Mouse (Mus musculus) MEL (cell line): Measurements from ENCODE around the gene Lpcat3. TPM values are rescaled to one million over a fixed set of nuclear protein-coding genes. Genes with fewer than 3 reads are reported as not detected.

Experiments used
- DNase-seq: peaks from one replicate; pipeline ENCODE4 v3.0.0; 2011; ENCODE audit warnings: low read depth, low spot score
- H3K27ac ChIP-seq: 2 replicates; pipeline ENCODE4 v1.5.1; 2012; ENCODE audit warnings: low read depth, mild to moderate bottlenecking, control low read depth, low read length, moderate library complexity; ENCODE audit not compliant: control insufficient read depth
- H3K27me3 ChIP-seq, 2 experiments: fragments of 150-350 bp in 1 of 2; sonication (generic) in 1 of 2; 2 replicates each; pipeline ENCODE4 v1.6.1; 2012; ENCODE audit warnings: low read length in 2 of 2, mild to moderate bottlenecking in 2 of 2, improper control_type of control experiment in 1 of 2, moderate library complexity in 1 of 2; ENCODE audit not compliant: insufficient read depth in 2 of 2, control insufficient read depth in 1 of 2
- H3K36me3 ChIP-seq, 2 experiments: 2 replicates each; pipeline ENCODE4 v1.6.1; 2012 to 2014; ENCODE audit warnings: low read length in 2 of 2, improper control_type of control experiment in 1 of 2, inconsistent platforms in 1 of 2, mild to moderate bottlenecking in 1 of 2; ENCODE audit not compliant: insufficient read depth in 2 of 2, control insufficient read depth in 1 of 2
- H3K4me1 ChIP-seq, 2 experiments: fragments of 150-350 bp in 1 of 2; sonication (generic) in 1 of 2; 2 replicates each; pipeline ENCODE4 v1.6.1; 2012; ENCODE audit warnings: low read length in 2 of 2, improper control_type of control experiment in 1 of 2, mild to moderate bottlenecking in 1 of 2; ENCODE audit not compliant: insufficient read depth in 2 of 2, control insufficient read depth in 1 of 2
- H3K4me3 ChIP-seq, 2 experiments: fragments of 150-350 bp in 1 of 2; sonication (generic) in 1 of 2; 2 replicates each; pipeline ENCODE4 v1.5.1; 2012; ENCODE audit warnings: low read depth in 2 of 2, low read length in 2 of 2, mild to moderate bottlenecking in 2 of 2, moderate library complexity in 2 of 2, control low read depth in 1 of 2, improper control_type of control experiment in 1 of 2; ENCODE audit not compliant: control insufficient read depth in 1 of 2, insufficient read depth in 1 of 2
- H3K79me2 ChIP-seq: 2 replicates; pipeline ENCODE4 v1.6.1; 2012; ENCODE audit warnings: mild to moderate bottlenecking, low read length, moderate library complexity; ENCODE audit not compliant: control insufficient read depth, poor library complexity, insufficient read depth
- H3K9ac ChIP-seq: 2 replicates; pipeline ENCODE4 v1.6.1; 2012; ENCODE audit warnings: low read depth, mild to moderate bottlenecking, control low read depth, low read length, moderate library complexity; ENCODE audit not compliant: control insufficient read depth, poor library complexity, severe bottlenecking
- H3K9me3 ChIP-seq: fragments of 150-350 bp; sonication (generic); replicated peaks from 2 replicates; pipeline ENCODE4 v1.6.1; 2012; ENCODE audit warnings: mild to moderate bottlenecking, low read length, improper control_type of control experiment, moderate library complexity; ENCODE audit not compliant: insufficient read depth
- CHD1 ChIP-seq: IDR thresholded peaks from 2 replicates; pipeline ENCODE4 v1.6.1; 2012; ENCODE audit warnings: low read depth, mild to moderate bottlenecking, inconsistent platforms, low read length, improper control_type of control experiment
- EP300 ChIP-seq, 2 experiments: IDR thresholded peaks; 2 replicates each; pipeline ENCODE4 v1.6.1; 2011; ENCODE audit warnings: improper control_type of control experiment in 2 of 2, low read length in 2 of 2, low read depth in 1 of 2, mild to moderate bottlenecking in 1 of 2
- GABPA ChIP-seq: IDR thresholded peaks from 2 replicates; pipeline ENCODE4 v1.6.1; 2012; ENCODE audit warnings: low read depth, mild to moderate bottlenecking, inconsistent platforms, low read length, improper control_type of control experiment, moderate library complexity
- HCFC1 ChIP-seq: IDR thresholded peaks from 2 replicates; pipeline ENCODE4 v1.6.1; 2012; ENCODE audit warnings: low read depth, mild to moderate bottlenecking, inconsistent platforms, low read length, improper control_type of control experiment, moderate library complexity
- MAFK ChIP-seq: IDR thresholded peaks from 2 replicates; pipeline ENCODE4 v1.6.1; 2011; ENCODE audit warnings: low read depth, mild to moderate bottlenecking, low read length, improper control_type of control experiment, borderline replicate concordance
- MAX ChIP-seq: IDR thresholded peaks from 2 replicates; pipeline ENCODE4 v1.6.1; 2011; ENCODE audit warnings: low read length, improper control_type of control experiment
- MAZ ChIP-seq: IDR thresholded peaks from 2 replicates; pipeline ENCODE4 v1.6.1; 2012; ENCODE audit warnings: low read depth, mild to moderate bottlenecking, inconsistent platforms, low read length, improper control_type of control experiment
- MEF2A ChIP-seq: IDR thresholded peaks from 2 replicates; pipeline ENCODE4 v1.6.1; 2014; ENCODE audit warnings: low read depth, mild to moderate bottlenecking, inconsistent platforms, low read length, improper control_type of control experiment; ENCODE audit not compliant: poor library complexity, insufficient replicate concordance, severe bottlenecking; ENCODE audit errors: extremely low read depth
- MXI1 ChIP-seq: IDR thresholded peaks from 2 replicates; pipeline ENCODE4 v1.6.1; 2011; ENCODE audit warnings: mild to moderate bottlenecking, low read depth, low read length, improper control_type of control experiment
- MYB ChIP-seq: IDR thresholded peaks from 2 replicates; pipeline ENCODE4 v1.6.1; 2011; ENCODE audit warnings: mild to moderate bottlenecking, low read depth, low read length, improper control_type of control experiment
- MYC ChIP-seq: IDR thresholded peaks from 2 replicates; pipeline ENCODE4 v1.6.1; 2011; ENCODE audit warnings: low read depth, mild to moderate bottlenecking, low read length, improper control_type of control experiment, moderate library complexity
- POLR2A ChIP-seq, 2 experiments: IDR thresholded peaks; 2 replicates each; pipeline ENCODE4 v1.6.1; 2011 to 2012; ENCODE audit warnings: low read length in 2 of 2, mild to moderate bottlenecking in 2 of 2, control low read depth in 1 of 2, improper control_type of control experiment in 1 of 2, low read depth in 1 of 2, moderate library complexity in 1 of 2; ENCODE audit not compliant: control insufficient read depth in 1 of 2, insufficient read depth in 1 of 2, poor library complexity in 1 of 2
- POLR2AphosphoS2 ChIP-seq: IDR thresholded peaks from 2 replicates; pipeline ENCODE4 v1.6.1; 2011; ENCODE audit warnings: low read length, improper control_type of control experiment
- POLR2AphosphoS5 ChIP-seq: IDR thresholded peaks from 2 replicates; pipeline ENCODE4 v1.6.1; 2012; ENCODE audit warnings: low read depth, borderline replicate concordance, mild to moderate bottlenecking, inconsistent platforms, low read length, moderate library complexity, mixed read lengths
- RAD21 ChIP-seq: IDR thresholded peaks from 2 replicates; pipeline ENCODE4 v1.6.1; 2011; ENCODE audit warnings: mild to moderate bottlenecking, low read depth, low read length, improper control_type of control experiment
- RCOR1 ChIP-seq: IDR thresholded peaks from 2 replicates; pipeline ENCODE4 v1.6.1; 2012; ENCODE audit warnings: low read depth, mild to moderate bottlenecking, inconsistent platforms, low read length, improper control_type of control experiment
- SIN3A ChIP-seq: IDR thresholded peaks from 2 replicates; pipeline ENCODE4 v1.6.1; 2012; ENCODE audit warnings: low read length, improper control_type of control experiment, inconsistent platforms
- TBP ChIP-seq: IDR thresholded peaks from 2 replicates; pipeline ENCODE4 v1.8.0; 2011; ENCODE audit warnings: low read depth, low read length, improper control_type of control experiment
- USF2 ChIP-seq, 2 experiments: IDR thresholded peaks; 2 replicates each; pipeline ENCODE4 v1.6.1; 2011 to 2012; ENCODE audit warnings: improper control_type of control experiment in 2 of 2, low read length in 2 of 2, borderline replicate concordance in 1 of 2, inconsistent platforms in 1 of 2, low read depth in 1 of 2, mild to moderate bottlenecking in 1 of 2; ENCODE audit not compliant: insufficient read depth in 1 of 2
- ZKSCAN1 ChIP-seq: IDR thresholded peaks from 2 replicates; pipeline ENCODE4 v1.6.1; 2012; ENCODE audit warnings: low read depth, mild to moderate bottlenecking, inconsistent platforms, low read length, improper control_type of control experiment, moderate library complexity
- ZNF384 ChIP-seq: IDR thresholded peaks from 2 replicates; pipeline ENCODE4 v1.6.1; 2012; ENCODE audit warnings: low read depth, mild to moderate bottlenecking, inconsistent platforms, low read length, improper control_type of control experiment
- polyA plus RNA-seq, 2 experiments: library from polyadenylated mRNA; stranded (reverse) in 1 of 2; unstranded in 1 of 2; fragments of >175 nt in 1 of 2; fragments of >200 nt in 1 of 2; gene quantifications; 2 replicates each; pipeline versions ENCODE4 v1.2.1 to v1.2.4; 2012; ENCODE audit warnings: low replicate concordance in 2 of 2, low read depth in 1 of 2; ENCODE audit not compliant: insufficient read length in 2 of 2, insufficient read depth in 1 of 2, missing spikeins in 1 of 2
- total RNA-seq: library from RNA; depleted of rRNA; stranded (reverse); fragments of 300-350 nt; gene quantifications from 2 replicates; pipeline ENCODE4 v1.2.3, GENCODE M21; 2012

Lpcat3 gene
- total and polyA plus RNA-seq, 3 experiments: 135 to 337 TPM; not detected in 1

DNA sequence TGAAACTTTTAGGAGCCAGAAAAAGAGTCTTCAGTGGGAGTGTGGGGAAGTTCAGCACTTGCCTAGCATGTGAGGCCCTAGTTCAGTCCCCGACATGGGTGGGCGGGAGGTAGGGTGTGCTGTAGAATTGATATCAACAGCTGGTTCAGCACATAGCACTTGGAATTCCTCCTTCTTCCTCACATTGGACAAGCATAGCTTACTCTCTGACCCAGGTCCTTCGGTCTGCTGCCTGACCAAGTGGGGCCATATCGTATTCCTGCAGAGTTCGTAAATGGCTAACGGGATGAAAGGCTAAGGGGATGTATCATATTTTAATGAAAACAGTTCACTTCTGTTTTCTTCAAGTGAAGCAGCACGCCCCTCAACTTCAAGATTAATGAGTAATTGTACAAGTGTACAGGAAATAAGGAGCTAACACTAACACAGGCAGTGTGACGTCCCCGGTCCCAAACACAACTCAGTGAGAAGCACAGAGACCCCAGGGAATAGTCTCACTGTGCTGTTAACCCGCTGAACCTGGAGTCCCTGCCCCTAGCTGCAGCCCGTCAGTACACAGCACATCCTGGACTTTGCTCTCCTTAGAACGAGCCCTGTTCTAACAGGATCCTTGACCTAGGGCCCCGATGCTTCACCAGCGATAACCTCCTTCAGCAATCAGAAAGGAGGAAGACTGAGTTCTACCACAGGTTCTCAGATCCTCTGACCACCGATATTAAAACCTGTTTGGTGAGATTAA lies 30.6 kb downstream of the Lpcat3 start:
- H3K36me3 ChIP-seq: peaks cover 4 to 16% of the 10 kb centered on the region in 2 experiments
- peaks cover 3 to 6% of the 10 kb centered on the region in 2 experiments for H3K4me1 ChIP-seq
- H3K9ac ChIP-seq: no peak overlapping the region
- H3K79me2 ChIP-seq: peaks cover 17% of the 10 kb centered on the region
- peak; percentile 16 for DNase-seq
- no peak overlapping the region for H3K4me3 ChIP-seq
- H3K27ac ChIP-seq: no peak overlapping the region
- H3K9me3 ChIP-seq: no peaks in the 10 kb centered on the region
- H3K27me3 ChIP-seq: no peaks in the 10 kb centered on the region
- no peak for TF ChIP-seq GABPA
- no peak for TF ChIP-seq EP300 (IDR thresholded peaks at IDR 0.05; ENCODE audit: low read depth in 1 of 2, low read length in 2 of 2)
- TF ChIP-seq CHD1: no peak
- no peak for TF ChIP-seq MXI1
- no peak for TF ChIP-seq RAD21
- TF ChIP-seq RCOR1: no peak

GRCm38 (mm10) chr6:124694166-124694955 lies 31.5 kb downstream of the Lpcat3 start:
- no peak for DNase-seq

DNA sequence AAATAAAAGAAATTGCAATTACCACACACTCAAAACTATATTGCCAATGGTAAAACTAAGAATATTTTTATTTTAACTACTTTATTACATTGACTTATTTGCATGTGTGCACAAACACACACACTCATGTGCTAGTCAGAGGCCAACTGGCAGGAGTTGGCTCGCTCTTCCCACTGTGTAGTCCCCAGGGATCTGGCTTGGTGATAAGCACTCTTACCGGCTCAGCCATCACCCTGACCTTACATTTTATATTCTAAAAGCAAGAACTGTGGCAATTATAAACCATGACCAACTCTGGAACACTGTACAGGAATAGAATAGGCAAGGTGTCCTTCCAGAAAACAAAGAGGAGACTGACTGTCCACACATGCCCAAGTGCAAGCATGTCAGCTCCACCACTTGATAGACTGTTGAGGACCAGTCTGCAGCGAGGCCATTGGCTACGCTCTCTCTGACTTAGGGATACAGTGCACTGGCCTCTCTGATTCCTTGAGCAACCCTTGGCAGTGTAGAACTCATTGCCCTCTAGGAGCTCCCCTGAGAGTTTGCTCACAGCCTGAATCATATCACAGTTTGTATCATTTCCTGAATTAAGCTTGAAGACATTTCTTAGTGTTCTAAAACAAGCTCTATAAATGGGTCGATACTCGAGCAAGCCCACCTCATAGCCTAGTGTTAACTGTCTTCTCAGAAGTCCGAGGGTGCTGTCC lies 33.8 kb downstream of the Lpcat3 start:
- Histone ChIP-seq H3K27ac (no peak overlapping the region), H3K9ac (no peak overlapping the region), H3K79me2 (no peaks in the 10 kb centered on the region; the same call in 1 of the 2 replicates), H3K4me3 (no peak overlapping the region), H3K9me3 (no peaks in the 10 kb centered on the region), H3K4me1 (peaks cover 0 to 2% of the 10 kb centered on the region in 2 experiments; a peak in 2 of 4 replicates), H3K27me3 (no peaks in the 10 kb centered on the region), H3K36me3 (peaks cover 2 to 9% of the 10 kb centered on the region in 2 experiments; a peak in 3 of 4 replicates)
- DNase-seq: no peak
- TF ChIP-seq ZKSCAN1: no peak
- no peak for TF ChIP-seq USF2 (IDR thresholded peaks at IDR 0.05; ENCODE audit: borderline replicate concordance in 1 of 2, insufficient read depth in 1 of 2, low read depth in 1 of 2, low read length in 2 of 2)
- TF ChIP-seq MEF2A: no peak
- TF ChIP-seq POLR2AphosphoS2: no peak
- TF ChIP-seq MYC: no peak
- TF ChIP-seq MAFK: no peak
- TF ChIP-seq MYB: no peak
- no peak for TF ChIP-seq RAD21
- TF ChIP-seq POLR2AphosphoS5: no peak
- TF ChIP-seq MAX: no peak
- no peak for TF ChIP-seq TBP
- no peak for TF ChIP-seq CHD1
- no peak for TF ChIP-seq HCFC1
- TF ChIP-seq MAZ: no peak

More at GRCm38 (mm10) chr6:124694166-124694955, 31.5 kb downstream of the Lpcat3 start:
- peaks cover 8% of the 10 kb centered on the region for H3K79me2 ChIP-seq
- no peak overlapping the region for H3K4me3 ChIP-seq
- no peak overlapping the region for H3K27ac ChIP-seq
- H3K27me3 ChIP-seq: no peaks in the 10 kb centered on the region
- H3K9ac ChIP-seq: no peak overlapping the region
- H3K4me1 ChIP-seq: peaks cover 0 to 2% of the 10 kb centered on the region in 2 experiments; a peak in 2 of 4 replicates
- TF ChIP-seq USF2 (IDR thresholded peaks at IDR 0.05; ENCODE audit: borderline replicate concordance in 1 of 2, insufficient read depth in 1 of 2, low read depth in 1 of 2, low read length in 2 of 2): no peak
- no peak for TF ChIP-seq RAD21
- TF ChIP-seq MYB: no peak
- no peak for TF ChIP-seq MAX
- no peak for TF ChIP-seq POLR2A (IDR thresholded peaks at IDR 0.05; ENCODE audit: control insufficient read depth in 1 of 2, insufficient read depth in 1 of 2, low read depth in 1 of 2, low read length in 2 of 2, poor library complexity in 1 of 2)
- TF ChIP-seq MYC: no peak
- no peak for TF ChIP-seq SIN3A
- TF ChIP-seq ZNF384: no peak
- H3K9me3 ChIP-seq: no peaks in the 10 kb centered on the region
- H3K36me3 ChIP-seq: peaks cover 2 to 14% of the 10 kb centered on the region in 2 experiments; a peak in 3 of 4 replicates
